Mouse (Mus musculus): ENCODE measurements at regions not wholly inside any gene's neighbourhood (a gene's known extent, or its start where the extent isn't known, plus 50 kb on each side); places are given as distances from the start of the nearest gene placed in this dataset.

DNA sequence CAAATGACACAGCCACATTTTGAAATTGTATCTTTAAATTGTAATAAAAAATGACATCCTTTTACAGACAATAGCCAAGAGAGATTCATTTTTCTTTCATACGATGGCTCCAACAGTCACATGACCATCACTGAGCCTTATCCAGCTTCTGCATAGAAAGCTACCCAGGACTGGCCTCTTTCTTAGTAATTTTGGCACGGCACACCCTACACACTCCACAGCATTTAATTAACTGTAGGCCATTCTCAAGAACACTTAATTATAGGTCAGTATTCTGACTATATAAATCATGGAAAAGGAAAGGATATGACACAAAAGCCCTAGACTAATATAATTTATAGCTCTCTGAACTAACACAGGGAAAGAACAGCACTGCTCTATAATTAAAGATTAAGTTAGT lies 260.6 kb upstream of the Rarb start:
- TF ChIP-seq EP300 (IDR thresholded peaks at IDR 0.05; ENCODE audit: low read depth) (no peak), CTCF (IDR thresholded peaks at IDR 0.05; ENCODE audit: low read depth) (no peak)
